Mouse (Mus musculus) kidney, postnatal 25 days (tissue): ENCODE data around the gene Adprh.
"Not testable (repeated sequence)": the region's sequence is repeated elsewhere in the genome, so short reads cannot be mapped to it uniquely, and the experiment has no call there.

Experiments
- DNase-seq, 2 experiments: peaks; one replicate each; pipeline ENCODE4 v3.0.0; 2021; ENCODE audit warnings: mixed read lengths in 2 of 2

Gene Adprh

DNA sequence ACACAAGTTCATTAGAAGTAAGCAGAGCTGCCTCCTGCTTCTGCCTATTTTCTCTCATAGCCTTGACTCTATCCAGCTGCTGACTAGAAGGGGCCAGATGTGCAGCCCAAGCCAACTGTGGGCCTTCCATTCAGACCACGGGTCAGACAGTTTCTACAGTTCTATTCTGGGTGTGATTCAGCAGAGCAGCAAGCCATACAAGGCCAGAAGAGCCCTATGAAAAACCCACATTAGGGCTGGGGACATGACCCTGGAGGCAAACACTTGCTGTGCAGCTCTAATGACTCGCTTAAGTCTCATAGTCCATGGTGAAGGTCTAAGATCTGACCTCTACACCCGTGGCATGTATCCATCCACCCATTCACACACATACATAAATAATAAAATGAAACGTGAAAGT is 13.6 kb upstream of the Adprh start:
- DNase-seq: no peak

DNA sequence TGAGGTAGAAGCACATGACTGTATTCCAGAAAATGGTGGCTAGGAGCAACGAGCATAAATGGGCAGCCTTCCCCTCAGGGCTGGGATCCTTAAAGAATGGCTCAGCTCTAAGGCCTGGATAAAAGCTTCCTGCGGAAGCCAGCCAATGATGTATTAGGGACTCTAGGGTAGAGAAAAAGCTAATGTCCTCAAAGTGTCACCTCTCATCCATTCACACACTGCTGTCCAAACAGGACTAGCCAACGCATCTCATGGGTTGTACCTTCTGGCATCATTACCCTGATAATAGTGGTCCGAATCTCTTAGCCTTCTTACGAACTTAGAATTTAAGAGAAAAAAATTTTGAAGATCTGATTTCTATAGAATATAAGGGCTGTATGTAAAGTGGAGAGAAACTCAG is 10.8 kb upstream of the Adprh start:
- DNase-seq: no peak

- no peak for DNase-seq
Measured at GRCm38 (mm10) chr16:38462161-38462560, 9.7 kb upstream of the Adprh start.

GRCm38 (mm10) chr16:38461749-38462148 is 9.2 kb upstream of the Adprh start:
- DNase-seq: no peak

DNA sequence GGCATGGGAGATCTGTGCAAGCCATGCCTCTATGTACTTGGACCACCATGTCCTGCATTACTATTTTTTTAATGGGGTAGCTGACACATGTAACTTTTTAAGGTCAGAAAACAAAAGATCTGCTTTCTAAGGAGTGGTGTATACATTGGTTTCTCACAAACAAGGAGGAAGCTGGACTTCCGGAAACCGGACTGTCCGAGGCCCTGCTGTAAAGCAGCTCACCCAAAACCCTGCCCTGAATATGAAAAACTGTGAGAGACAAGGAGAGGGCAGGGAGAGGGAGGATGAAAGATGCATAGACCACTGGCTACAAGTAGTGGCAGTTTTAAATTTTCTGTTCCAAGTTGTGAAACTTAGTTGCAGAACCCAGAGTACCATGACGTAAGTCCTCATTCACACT is 7.5 kb upstream of the Adprh start:
- no peak for DNase-seq

DNA sequence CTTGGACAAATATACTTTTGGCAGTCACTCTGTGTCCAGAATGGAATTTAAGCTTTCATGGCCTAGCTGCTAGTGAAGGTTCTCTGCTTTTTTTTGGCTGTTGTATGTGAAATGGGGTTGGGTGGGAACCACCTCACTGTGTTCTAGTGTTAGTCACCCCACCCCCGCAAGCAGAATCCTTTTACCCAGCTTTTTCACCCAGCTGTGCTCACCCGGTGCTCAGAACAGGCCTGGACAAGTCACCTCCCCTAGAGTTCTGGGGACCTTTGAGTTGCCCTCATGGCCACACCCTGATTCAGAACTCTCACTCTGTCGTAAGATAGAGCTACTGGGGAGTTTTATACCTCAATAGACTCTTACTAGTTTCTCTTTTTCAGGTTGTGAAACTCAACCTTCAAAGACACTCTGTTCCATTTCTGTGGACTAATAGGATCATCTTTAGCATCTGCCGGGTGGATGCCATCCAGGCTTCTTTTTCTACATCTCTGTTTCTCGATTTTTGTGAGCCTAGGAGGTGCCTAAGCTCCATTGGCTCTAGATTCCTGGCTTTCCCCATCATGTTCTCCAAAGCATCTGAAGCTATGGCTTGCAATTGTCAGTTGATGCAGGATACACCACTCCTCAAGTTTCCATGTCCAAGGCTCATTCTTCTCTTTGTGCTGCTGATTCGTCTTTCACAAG is 6.2 kb upstream of the Adprh start:
- no peak for DNase-seq

- no peak for DNase-seq
Measured at GRCm38 (mm10) chr16:38456812-38457567, 4.5 kb upstream of the Adprh start.

GRCm38 (mm10) chr16:38455511-38456418 is 3.3 kb upstream of the Adprh start, which contains the start of gene Cd80:
Gene Cd80 (plus strand): TSS chr16:38455561.
- no peak for DNase-seq

- no peak for DNase-seq
Measured at GRCm38 (mm10) chr16:38454533-38455254, 2.2 kb upstream of the Adprh start.

GRCm38 (mm10) chr16:38453952-38454351 is 1.4 kb upstream of the Adprh start:
- no peak for DNase-seq

- DNase-seq: no peak
Measured at GRCm38 (mm10) chr16:38453203-38453553, 675 bp upstream of the Adprh start.

DNA sequence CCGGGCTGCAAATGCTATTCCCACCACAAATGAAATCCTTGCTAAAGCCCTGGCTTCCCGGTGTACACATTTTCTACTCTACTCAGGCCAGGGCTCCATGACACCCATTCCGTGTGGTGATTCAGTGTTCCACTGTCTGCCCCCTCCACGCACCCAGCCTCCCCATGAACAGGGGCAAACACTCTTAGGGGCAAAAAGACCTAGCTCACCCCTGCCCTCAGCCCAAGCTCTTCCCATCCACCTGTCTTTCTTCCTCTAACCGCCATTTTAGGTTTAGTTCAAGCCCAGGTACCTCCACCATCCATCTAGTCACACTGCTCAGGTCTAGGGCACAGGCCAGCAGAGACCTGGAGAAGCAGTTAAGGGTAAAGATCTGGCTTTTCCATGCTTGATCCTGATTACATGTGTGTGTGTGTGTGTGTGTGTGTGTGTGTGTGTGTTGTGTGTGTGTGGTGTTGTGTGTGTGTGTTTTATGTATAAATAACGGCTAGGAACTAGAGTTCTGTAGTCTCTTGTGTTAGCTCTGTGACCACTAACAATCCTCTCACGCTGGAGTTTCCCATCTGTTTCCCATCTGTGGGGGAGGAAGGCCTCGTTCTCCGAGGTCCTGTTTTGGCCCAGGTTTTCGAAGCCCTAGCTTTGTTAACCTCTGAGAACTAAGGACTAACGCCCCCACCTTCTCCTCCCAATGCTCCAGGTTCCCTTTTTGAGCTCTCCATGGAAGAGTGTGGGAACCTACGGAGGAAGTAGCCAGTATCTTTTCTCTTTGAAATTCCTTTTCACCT is 890 bp downstream of the Adprh start:
- no peak for DNase-seq

GRCm38 (mm10) chr16:38450707-38451106 is 1.8 kb downstream of the Adprh start:
- no peak for DNase-seq

DNA sequence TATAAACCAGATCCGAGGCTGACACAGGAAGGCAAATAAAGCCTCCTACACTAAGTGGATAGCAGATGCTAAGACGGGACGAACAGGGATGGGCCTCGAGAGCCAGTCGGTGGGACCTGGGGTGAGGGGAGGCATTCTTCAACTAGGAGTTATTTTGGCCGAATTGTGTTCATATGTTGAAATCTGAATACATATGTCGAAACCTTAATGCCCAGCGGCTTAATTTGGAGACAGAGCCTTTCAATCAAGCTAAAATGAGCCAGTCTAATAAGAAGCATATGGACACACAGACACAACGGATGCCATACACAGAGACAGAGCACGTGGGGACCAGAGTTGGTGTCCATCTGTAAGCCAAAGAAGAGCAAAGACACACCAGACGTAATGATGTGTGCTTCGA is 4.0 kb downstream of the Adprh start:
- DNase-seq: no peak

GRCm38 (mm10) chr16:38447366-38447765 is 5.1 kb downstream of the Adprh start:
- DNase-seq: no peak

GRCm38 (mm10) chr16:38446141-38446540 is 6.4 kb downstream of the Adprh start:
- DNase-seq: not testable (repeated sequence)

DNA sequence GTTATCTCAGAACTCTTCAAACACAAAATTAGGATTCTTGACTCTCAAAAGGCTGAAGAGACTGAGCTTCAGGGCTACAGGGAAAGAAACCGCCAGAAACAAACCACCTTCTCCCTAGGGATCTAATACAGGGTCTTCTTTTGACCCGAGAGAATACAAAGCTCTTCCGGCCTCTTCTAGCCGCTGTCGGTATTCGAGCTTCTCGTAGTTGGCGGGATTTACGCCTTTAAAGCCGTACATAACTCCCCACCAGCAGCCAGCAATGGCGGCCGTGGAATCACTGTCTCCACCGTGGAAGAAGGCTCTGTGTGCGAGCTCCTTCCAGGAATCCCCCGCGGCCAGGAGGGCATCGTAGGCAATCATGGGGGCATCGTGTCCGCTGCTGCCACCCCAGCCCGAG is 6.9 kb downstream of the Adprh start:
- no peak for DNase-seq

- DNase-seq: no peak
Measured at GRCm38 (mm10) chr16:38445046-38445445, 7.5 kb downstream of the Adprh start.

DNA sequence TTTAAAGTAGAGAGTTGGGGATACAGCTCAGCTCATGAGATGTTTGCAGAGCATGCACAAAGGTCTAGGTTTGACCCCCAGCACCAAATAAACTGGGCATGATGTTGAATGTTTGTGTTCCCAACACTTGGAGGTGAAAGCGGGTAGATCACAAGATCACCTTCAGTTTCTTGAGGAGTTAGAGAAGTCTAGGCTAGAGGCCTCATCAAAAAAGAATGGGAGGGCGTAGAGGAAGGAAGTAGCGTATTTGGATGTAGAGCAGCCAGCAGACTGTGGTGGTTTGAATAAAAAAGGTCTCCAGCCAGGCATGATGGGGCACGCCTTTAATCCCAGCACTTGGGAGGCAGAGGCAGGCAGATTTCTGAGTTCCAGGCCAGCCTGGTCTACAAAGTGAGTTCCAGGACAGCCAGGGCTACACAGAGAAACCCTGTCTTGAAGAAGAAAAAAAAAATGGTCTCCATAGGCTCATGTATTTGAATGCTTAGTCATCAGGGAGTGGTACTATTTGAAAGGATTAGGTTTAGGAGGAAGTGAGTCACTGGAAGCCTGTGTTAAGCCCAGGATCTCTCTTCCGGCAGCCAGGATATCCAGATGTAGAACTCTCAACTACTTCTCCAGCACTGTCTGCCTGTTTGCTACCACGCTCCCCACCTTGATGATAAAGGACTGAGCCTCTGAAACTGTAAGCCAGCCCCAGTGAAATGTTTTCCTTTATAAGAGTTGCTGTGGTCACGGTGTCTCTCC is 8.6 kb downstream of the Adprh start:
- no peak for DNase-seq

- no peak for DNase-seq
Measured at GRCm38 (mm10) chr16:38442216-38442615, 10.3 kb downstream of the Adprh start.

GRCm38 (mm10) chr16:38441611-38442010 is 10.9 kb downstream of the Adprh start:
- DNase-seq: no peak
